Mouse (Mus musculus): ENCODE measurements around the gene Nxn.

- TF ChIP-seq GATA1 (IDR thresholded peaks at IDR 0.05; ENCODE audit: low read length) (no peak), TAL1 (IDR thresholded peaks at IDR 0.05; ENCODE audit: low read length) (no peak)
Observed at GRCm38 (mm10) chr11:76338656-76339055, 60.3 kb downstream of the Nxn start.
